Mouse (Mus musculus) G1E (cell line): ENCODE measurements around the gene Snupn. TPM values are rescaled to one million over a fixed set of nuclear protein-coding genes. Genes with fewer than 3 reads are reported as not detected.

Source experiments
- ATAC-seq: 2 replicates; pipeline ENCODE4 v1.8.0; 2016; ENCODE audit warnings: mild to moderate bottlenecking; ENCODE audit not compliant: insufficient number of reproducible peaks, poor library complexity, low FRiP score, severe bottlenecking; ENCODE audit errors: extremely low read depth
- DNase-seq: peaks from one replicate; pipeline ENCODE4 v3.0.0; 2012; ENCODE audit warnings: low spot score
- H3K27me3 ChIP-seq: 2 replicates; pipeline ENCODE4 v1.6.1; 2012; ENCODE audit warnings: mild to moderate bottlenecking, low read length, inconsistent platforms; ENCODE audit not compliant: insufficient read depth
- H3K36me3 ChIP-seq: replicated peaks from 2 replicates; pipeline ENCODE3; 2012; ENCODE audit warnings: mild to moderate bottlenecking, inconsistent platforms
- H3K4me1 ChIP-seq: 2 replicates; pipeline ENCODE4 v1.6.1; 2012; ENCODE audit warnings: low read depth, low read length, inconsistent platforms, mixed read lengths; ENCODE audit not compliant: insufficient read depth
- H3K4me3 ChIP-seq: 2 replicates; pipeline ENCODE4 v1.5.1; 2012; ENCODE audit warnings: low read depth, mild to moderate bottlenecking, inconsistent platforms, low read length, moderate library complexity, mixed read lengths
- H3K9me3 ChIP-seq: replicated peaks from 2 replicates; pipeline ENCODE4 v1.6.1; 2012; ENCODE audit warnings: inconsistent platforms
- CTCF ChIP-seq: IDR thresholded peaks from 2 replicates; pipeline ENCODE4 v1.5.1; 2012; ENCODE audit warnings: low read depth, low read length, inconsistent platforms, mixed read lengths
- GATA1 ChIP-seq: IDR thresholded peaks from 2 replicates; pipeline ENCODE4 v1.6.1; 2012; ENCODE audit warnings: borderline replicate concordance, low read length, inconsistent platforms, mixed read lengths
- GATA2 ChIP-seq: IDR thresholded peaks from 2 replicates; pipeline ENCODE4 v1.6.1; 2012; ENCODE audit warnings: low read depth, low read length, inconsistent platforms, borderline replicate concordance
- POLR2AphosphoS5 ChIP-seq: IDR thresholded peaks from 2 replicates; pipeline ENCODE4 v1.6.1; 2012; ENCODE audit warnings: low read depth, low read length, inconsistent platforms; ENCODE audit not compliant: insufficient replicate concordance
- TAL1 ChIP-seq: conservative IDR thresholded peaks from 2 replicates; pipeline ENCODE4 v1.6.1; 2012; ENCODE audit warnings: low read depth, low read length, inconsistent platforms, mixed read lengths
- polyA plus RNA-seq: library from polyadenylated mRNA; stranded (reverse); fragments of >175 nt; gene quantifications from 2 replicates; pipeline ENCODE4 v1.2.3, GENCODE M21; 2012
- total RNA-seq, 2 experiments: library from RNA; stranded (forward) in 1 of 2; stranded (reverse) in 1 of 2; fragments of 200-1000 nt in 1 of 2; fragments of >200 nt in 1 of 2; fragmentation: Nextera tagmentation in 1 of 2; gene quantifications; 2 replicates each; pipeline ENCODE4 v1.2.3; 2014 to 2017

Snupn gene
- total and polyA plus RNA-seq, 3 experiments, result 2.4 to 19.2 (median 18.7) TPM

- DNase-seq, result peak; percentile 55
- no peaks in the 10 kb centered on the region for H3K9me3 ChIP-seq
- peaks cover 36% of the 10 kb centered on the region for H3K4me1 ChIP-seq
- no peak for ATAC-seq
- peaks cover 29% of the 10 kb centered on the region for H3K27me3 ChIP-seq
- H3K4me3 ChIP-seq, result peak overlapping the region; percentile 80
- no peak for TF ChIP-seq TAL1
- TF ChIP-seq GATA1, result no peak
- no peak for TF ChIP-seq POLR2AphosphoS5
- TF ChIP-seq CTCF, result no peak
- TF ChIP-seq GATA2, result no peak
- peaks cover 18% of the 10 kb centered on the region for H3K36me3 ChIP-seq
Measured at GRCm38 (mm10) chr9:56927191-56928012, 23.3 kb upstream of the Snupn start.

GRCm38 (mm10) chr9:56928041-56928811, 22.5 kb upstream of the Snupn start, which contains the start of gene Snx33:
Gene Snx33 (minus strand): TSS chr9:56928371.
- Histone ChIP-seq H3K4me1 (peaks cover 36% of the 10 kb centered on the region), H3K4me3 (peak within 1 kb of the TSS; percentile 80), H3K36me3 (peaks cover 16% of the 10 kb centered on the region), H3K9me3 (no peaks in the 10 kb centered on the region), H3K27me3 (peaks cover 29% of the 10 kb centered on the region)
- peak; percentile 86 for DNase-seq
- TF ChIP-seq GATA1 (no peak), POLR2AphosphoS5 (no peak), GATA2 (no peak), CTCF (no peak), TAL1 (no peak)
- ATAC-seq, result peak; percentile 47

- Histone ChIP-seq H3K4me1 (peaks cover 34% of the 10 kb centered on the region), H3K27me3 (peaks cover 25% of the 10 kb centered on the region), H3K9me3 (no peaks in the 10 kb centered on the region), H3K4me3 (no peak overlapping the region), H3K36me3 (peaks cover 16% of the 10 kb centered on the region)
- TF ChIP-seq POLR2AphosphoS5 (no peak), GATA2 (no peak), CTCF (no peak), TAL1 (no peak), GATA1 (no peak)
- DNase-seq, result no peak
- no peak for ATAC-seq
Measured at GRCm38 (mm10) chr9:56929496-56929895, 21.2 kb upstream of the Snupn start.

- TF ChIP-seq GATA2 (no peak), TAL1 (no peak), GATA1 (no peak), CTCF (no peak), POLR2AphosphoS5 (no peak)
- ATAC-seq (no peak), DNase-seq (no peak)
- Histone ChIP-seq H3K36me3 (peaks cover 10% of the 10 kb centered on the region), H3K9me3 (peaks cover 1% of the 10 kb centered on the region; the same call in 1 of the 2 replicates), H3K27me3 (peaks cover 22% of the 10 kb centered on the region), H3K4me1 (peaks cover 28% of the 10 kb centered on the region), H3K4me3 (no peak overlapping the region)
Measured at GRCm38 (mm10) chr9:56930556-56930955, 20.1 kb upstream of the Snupn start.

- Histone ChIP-seq H3K4me1 (peaks cover 23% of the 10 kb centered on the region), H3K9me3 (peaks cover 4% of the 10 kb centered on the region; the same call in 1 of the 2 replicates), H3K36me3 (peaks cover 26% of the 10 kb centered on the region), H3K4me3 (peak overlapping the region; percentile 94), H3K27me3 (no peaks in the 10 kb centered on the region)
- DNase-seq (no peak), ATAC-seq (no peak)
- no peak for TF ChIP-seq TAL1
- no peak for TF ChIP-seq GATA2
- no peak for TF ChIP-seq GATA1
- no peak for TF ChIP-seq POLR2AphosphoS5
- no peak for TF ChIP-seq CTCF
Measured at GRCm38 (mm10) chr9:56936861-56937222, 13.8 kb upstream of the Snupn start.
